Mouse (Mus musculus): ENCODE measurements at regions not wholly inside any gene's neighbourhood (a gene's known extent, or its start where the extent isn't known, plus 50 kb on each side); places are given as distances from the start of the nearest gene placed in this dataset.

DNA sequence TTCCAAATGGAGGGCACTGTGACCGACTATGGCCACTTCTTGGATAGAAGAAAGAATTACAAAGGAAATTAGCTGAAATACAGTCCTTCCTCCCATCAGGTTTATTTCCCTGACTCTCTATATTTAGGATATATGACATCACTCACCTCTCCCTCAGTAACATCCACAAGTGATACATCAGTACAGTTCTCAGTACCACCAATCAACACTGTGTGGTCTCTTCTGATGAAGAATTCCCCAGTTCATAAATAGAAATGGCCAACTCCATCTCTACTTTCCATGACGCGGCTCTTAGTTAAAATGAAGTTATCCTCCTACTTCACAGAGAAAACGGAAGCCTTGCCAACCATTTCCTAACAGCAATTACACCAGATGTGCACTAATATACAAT, 208.3 kb upstream of the Dio2 start:
- no peak for DNase-seq

DNA sequence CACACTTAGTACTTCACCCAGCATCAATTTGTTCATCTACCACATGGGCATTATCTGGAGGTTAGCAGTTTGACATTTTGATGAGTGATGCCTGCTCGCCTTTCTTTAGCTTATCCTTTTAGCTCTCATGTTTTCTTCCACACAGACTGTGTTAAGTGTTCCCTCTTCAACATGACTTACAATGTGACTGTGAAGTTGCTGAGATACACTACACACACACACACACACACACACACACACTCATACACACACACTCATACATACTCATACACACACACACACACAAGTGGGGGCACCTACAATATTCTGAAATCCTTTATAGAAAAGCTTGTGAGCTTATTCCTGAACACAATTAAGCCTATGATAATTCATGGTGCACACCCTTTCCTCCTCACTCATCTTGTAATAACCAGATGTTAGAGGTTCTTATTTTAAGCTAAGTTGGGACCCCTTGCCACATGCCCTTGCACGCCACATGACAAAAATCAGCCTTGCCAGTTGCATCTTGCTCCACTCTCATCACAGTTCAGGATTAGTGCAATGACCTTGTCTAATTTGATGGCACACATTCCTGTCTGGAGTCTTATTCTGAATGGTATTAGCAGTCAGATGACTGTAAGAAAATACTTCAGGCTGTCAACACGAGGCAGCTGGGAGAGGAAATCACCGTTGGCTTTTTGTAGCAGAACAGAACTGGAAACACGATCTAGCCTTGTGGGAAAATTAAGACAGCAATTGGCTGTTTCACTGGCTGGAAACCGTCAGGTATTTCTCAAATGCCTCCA, 207.7 kb upstream of the Dio2 start:
- DNase-seq: no peak

DNA sequence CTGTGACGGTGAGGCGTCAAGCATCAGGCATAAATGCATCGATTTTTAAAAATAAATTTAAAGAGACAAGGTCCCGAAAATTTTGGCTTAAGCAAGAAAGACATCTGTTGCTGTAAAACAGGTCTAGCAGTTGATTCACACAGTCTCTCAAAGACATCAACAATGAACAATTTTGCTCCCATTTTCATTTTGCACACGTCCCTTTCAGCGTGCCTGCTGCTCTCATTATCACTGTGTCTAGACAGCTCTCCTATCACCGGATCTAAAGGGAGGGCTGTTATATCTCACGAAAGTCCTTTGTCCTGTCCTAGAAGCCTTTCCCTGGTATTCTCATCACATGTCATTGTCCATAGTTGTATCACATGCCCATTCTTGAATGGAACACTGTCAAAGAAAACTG, 194.4 kb upstream of the Dio2 start:
- DNase-seq: no peak

DNA sequence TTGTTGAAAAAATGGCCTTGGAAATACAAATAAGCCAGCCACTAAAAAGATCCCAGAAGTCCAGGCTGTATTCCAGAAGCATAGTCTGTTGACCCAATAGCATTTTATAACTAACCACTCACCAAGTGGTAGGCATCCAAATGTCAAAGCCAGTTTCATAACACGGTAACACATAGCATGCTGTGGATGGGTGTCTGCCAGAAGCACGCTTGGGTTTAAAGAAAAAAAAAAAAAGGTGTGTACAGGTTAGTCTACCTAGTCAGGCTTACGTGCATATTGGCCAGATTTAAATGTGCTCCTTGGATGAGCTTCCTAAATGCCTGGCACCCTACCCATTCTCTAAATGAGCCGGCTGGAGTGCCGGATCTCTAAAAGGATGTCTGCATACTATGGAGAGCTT, 194.0 kb upstream of the Dio2 start:
- DNase-seq: no peak

DNA sequence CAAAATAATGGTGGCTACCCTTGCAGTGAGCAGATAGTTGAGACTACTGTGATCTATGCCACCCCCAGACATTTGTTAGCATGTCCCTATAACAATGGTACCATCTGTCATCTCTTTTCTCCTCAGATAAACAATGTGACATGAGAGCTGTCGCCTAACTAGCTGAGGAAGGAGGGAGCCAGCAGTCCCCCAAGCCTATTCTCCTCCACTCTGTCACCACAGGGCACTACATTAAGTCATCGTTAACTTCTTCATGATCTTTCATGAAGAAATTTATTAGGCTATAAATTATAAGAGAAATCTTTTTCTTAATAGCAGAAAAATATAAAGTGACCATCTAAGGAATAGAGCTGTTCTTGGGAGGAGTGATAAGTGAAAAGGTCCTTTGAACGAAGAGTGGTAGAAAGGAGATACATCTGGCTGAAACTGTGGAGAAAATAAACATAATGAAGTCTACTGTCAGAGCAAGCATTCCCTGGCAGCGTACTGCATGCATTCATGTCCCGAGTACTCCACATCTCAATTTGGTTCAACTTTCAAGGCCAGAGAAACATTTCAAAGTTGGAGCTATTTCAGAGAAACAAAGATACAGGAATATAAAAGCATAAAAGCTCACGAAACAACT, 192.0 kb upstream of the Dio2 start:
- DNase-seq: no peak

DNA sequence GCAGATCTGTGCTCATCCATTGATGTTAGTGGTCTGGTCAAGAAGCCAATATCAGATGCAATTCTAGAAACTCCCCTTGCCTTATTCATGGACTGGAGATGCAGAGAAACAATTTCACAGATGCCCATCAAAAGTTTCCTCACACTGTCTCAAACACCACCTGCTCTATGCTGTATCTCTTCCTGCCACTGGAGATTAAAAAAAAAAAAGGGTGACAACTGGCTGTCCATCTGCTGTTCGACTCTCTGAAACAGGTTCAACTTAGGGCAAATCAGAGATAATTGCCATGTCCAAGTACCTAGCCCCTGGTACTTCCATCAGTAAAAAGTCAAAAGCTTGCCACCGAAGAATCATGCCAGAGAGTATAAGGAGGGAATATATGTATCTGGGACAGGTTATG, 185.4 kb upstream of the Dio2 start:
- no peak for DNase-seq

DNA sequence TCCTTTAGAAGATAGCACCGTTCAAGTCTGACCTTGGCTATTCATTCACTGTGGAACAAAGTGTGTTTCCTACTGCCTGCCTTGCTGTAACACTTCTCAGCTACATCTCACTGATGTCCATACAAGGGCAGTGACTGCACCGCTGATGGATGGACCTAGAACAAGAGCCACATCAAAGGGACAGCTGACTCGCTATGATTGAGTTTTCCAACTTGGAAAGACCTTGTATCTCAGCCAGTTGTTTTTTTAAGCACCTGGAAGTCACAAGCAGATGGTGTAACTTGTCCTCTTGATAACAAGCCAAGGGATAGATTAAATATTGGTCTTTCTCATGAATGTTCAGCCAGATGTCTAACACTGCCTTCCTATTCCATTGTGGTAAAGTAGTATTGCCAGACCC, 184.9 kb upstream of the Dio2 start:
- no peak for DNase-seq

DNA sequence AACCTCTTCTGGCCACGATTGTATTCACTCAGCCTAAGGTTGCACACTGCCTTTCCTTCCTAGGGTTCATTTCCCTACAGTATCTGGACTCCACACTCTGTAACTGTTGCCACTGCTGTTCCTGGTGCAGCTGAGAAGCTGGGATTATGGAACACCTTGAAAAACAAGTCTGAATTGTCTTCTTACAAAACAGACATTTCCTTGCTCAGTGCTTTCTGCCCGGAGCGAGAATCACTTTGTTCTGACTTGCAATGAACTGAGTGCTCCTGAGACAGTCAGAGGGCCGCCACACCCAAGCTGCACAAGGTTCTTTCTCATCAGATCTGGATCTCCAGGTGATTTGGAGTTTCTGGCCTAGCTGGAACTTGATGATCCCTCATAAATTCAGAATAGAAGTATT, 183.0 kb upstream of the Dio2 start:
- DNase-seq: no peak

DNA sequence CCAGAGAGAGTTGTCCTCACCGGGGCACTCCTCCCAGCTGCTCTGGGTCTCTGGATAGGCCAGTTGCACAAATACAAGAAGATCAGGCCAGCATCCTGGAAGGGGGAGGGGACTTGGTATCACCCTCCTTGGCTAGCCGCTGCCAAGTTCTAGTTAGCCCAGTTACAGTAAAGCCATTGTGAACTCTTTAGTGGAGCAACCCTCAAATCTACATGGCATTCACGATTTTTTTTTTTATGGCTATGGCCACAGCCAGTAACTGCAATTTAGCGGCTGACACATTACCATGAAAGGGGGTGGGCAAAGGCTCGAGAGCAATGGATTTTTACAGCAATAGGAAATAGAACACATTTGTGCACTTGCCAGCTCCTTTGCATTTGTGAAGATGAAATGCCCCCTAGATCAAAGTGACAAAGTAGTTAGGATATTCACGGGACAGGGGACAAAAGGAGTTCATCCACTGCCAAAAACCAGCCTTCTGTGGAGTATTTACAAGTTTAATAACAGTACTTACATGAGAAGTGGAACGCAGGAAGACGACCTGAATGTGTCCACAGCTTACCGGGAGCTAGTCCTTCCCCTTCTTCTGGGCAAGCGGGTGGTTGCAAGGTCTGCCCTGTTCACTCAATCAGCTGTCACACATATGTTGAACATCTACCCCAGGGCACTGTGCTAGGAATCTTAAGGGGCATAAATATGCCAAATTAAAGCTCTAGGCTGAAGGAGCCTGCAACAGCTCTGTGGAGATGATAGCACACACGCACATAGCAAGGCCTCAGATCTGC, 177.9 kb upstream of the Dio2 start:
- DNase-seq: peak; percentile 2

DNA sequence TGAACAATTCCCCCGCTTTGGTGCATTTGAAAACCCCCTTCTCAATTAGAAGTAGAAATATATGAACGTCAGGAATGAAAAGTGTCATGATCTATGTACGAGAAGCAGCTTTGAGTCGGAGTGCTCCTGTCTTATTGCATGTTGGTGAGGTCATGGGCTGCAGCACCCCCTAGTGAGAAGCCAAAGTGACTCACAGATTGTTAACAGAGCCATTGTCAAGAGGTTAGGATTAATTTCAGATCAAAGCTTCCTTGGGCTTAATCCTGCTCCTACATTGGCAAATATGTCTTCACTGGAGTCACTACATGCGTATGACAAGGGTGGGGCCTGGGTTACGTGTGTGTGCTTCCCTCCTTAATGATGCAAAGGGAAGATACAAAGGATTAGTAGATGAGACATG, 165.8 kb upstream of the Dio2 start:
- no peak for DNase-seq

DNA sequence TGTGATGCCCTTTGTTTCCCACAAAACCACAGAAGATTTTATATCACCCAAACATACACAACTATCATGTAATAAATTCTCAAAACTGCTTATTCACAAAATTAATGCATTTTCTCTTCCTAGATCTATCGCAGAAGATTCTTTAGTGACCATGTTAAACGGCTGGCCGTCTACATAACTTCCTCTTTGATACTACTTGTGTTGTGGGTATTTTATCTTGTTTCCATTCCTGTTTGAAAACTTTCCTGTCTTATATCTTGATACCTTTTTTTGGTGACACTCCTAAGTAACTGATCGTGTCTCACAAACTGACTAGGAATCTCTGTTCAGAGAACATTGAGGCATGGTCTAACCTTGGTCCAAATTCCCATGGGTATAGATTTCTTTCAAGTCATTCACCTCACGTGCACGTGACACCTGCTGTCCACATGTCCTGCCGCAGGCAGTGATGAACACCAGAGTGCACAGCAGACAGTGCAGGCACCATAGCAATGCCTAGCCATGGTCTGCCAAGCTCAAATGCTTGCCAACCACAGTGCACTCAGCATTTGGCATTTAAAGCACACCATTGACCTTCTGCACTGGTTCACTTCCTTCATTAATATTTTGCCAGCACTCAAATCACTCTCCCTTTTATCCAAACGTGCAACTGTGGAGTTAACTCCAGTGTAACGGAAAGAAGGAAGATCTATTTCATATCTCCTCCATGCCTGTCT, 155.6 kb upstream of the Dio2 start:
- peak; percentile 4 for DNase-seq

DNA sequence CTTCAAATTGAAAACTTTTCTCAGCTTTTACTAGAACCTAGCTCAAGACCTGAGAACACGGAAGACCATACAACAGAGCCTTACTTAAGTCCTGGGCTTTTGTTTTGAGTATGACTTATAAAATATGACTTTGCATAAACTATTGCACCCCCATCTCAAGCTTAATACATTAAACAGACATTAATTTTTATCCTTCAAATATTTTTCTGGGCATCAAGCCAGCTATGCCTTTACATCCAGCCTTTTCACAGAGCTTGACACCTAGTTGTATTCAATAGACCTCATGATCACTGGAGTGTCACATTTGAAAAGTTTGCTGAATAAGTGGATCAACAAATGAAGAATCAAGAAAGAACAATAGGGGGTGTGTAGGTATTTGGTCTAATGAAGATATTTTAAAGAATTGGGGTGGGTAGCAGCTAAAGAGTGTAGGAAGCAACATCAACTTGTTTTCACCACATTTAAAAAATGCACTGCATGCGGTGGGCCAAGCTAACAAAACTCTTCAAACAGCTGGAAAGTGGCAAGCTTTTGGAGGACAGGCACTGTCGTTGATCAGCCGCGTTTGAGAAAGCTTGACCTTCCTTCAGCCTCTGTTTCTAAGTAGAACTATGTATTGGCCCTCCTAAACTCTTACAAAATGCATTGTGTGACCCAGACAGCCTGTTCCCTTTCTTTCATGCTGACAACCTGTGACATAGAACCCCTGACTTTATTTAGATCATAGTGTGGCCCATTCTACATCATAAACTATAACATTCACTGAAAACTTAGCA, 138.2 kb upstream of the Dio2 start:
- DNase-seq: no peak

DNA sequence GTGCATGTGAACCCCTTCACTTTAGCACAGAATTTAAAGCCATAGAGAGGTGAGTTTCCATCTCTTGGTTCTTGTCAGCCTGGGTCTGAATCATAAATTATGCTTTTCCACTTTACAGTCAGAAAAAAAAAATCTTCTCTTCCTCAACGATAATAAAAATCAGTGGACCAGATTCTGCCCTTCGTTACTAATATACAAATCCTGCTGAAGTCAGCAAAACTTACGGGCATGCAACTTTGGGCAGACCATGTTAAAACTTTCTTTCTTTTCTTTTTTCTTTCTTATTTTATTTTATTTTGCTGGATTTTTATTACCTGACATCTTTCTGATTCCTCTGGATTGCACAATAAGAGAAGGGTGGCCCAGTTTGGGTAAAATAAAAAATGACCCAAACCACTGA, 136.6 kb upstream of the Dio2 start:
- DNase-seq: no peak

DNA sequence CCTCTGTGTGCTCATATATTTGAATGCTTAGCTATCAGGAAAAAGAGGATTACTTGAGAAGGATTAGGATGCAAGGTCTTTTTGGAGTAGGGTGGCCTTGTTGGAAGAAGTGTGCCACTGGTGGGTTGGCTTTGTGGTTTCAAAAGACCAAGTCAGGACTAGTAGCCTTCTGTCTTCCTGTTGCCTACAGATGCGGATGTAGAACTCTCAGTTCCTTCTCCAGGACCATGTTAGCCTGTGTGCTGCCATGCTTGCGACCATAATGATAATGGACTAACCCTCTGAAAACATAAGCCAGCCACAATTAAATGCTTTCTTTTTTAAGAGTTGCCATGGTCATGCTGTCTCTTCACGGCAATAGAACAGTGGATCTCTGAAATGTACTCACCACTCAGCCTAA, 135.7 kb upstream of the Dio2 start:
- DNase-seq: no peak

DNA sequence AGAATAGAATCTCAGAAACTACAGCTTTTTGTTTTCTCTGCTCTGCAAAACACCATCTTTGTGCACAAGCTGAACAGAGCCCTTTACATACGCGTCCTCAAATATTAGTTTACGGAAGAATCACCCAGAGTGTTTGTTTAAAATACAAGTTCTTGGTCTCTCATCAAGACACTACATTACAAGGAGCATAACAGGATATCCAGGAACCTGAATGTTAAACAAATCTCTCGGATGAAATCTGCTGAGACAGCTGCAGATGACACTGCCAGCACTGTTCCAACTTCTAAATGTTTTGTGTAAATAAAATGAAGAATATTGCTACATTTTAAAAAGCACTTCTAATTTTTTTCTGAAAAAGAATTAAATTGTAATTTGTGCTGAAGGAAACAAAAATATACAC, 128.4 kb upstream of the Dio2 start:
- DNase-seq: no peak

DNA sequence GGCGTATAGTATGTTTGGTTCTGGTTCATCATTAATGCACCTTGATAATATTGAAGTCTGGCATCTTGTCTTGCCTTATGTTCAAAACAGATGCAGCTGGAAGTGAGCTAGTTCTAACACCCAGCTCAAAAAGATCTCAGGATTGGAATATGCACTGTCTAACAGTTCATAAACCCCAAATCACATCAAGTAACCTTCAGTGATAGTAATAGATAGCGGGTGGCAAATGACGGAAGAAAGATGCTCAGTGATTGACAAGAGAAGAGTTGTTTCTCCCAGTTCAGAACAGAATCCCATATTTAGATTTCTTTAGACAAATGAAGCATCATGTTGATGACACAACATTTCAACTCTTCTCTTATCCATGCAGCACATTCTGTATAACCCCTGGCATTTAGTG, 124.4 kb upstream of the Dio2 start:
- no peak for DNase-seq

DNA sequence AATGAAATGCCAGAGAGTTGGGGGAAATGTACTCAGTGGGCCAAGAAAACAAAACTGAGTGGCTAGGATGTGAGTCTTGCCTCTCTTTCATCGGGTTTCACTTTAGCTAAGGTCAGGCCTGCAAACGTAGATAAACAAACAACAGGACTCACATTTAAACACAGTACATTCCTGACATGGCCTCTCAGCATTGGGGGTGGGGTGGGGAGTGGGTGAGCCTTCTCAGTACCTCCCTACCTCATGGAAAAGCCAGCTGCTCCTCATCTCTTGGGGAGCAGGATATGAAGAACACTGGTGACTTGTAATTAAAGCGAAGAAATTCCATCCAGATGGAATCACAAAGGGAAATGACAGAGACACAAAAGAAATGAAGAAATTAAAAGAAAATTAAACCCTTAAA, 119.5 kb upstream of the Dio2 start:
- no peak for DNase-seq

DNA sequence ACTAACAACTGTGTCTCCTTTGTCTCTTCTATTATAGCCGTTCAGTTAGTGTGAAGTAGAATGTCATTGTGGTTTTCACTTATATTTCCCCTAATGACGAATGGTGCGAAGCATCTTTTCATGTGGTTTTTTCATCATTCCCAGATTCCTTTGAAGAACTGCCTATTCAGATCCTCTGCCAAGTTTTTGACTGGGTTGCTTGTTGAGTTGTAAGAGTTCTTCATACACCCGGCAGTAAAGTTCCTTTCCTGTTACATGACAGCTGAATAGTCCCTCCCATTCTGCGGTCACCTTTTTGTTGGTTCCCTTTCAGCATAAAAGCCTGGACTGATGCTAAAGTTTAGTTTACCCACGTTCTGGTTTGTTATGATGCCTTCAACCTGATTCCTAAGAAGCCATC, 72.4 kb upstream of the Dio2 start:
- no peak for DNase-seq

DNA sequence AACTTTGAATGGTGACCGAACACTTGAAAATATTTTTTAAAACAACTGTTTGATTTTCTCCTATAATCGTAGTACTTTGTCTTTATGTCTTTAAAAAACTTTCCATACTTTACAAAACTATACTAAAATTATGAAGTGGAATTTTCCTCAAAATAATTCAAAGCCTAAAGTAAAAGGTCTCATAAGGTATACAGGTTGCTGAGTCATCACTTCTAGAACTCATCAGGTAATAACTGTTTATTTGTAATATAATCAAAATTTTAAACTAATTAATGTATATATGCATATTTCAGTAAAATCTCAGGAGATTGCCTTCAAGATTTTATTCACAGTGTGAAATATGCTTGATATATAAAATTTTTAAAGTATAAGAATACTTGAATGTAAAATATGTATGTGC, 52.3 kb upstream of the Dio2 start:
- no peak for DNase-seq
